Mouse (Mus musculus) brain, embryonic 14.5 days (tissue): ENCODE data around the gene Pigo.

ENCODE experiments used
- CTCF ChIP-seq: fragments of 200-500 bp; IDR thresholded peaks from 2 replicates; pipeline ENCODE4 v1.5.1; 2012; ENCODE audit warnings: inconsistent platforms, mild to moderate bottlenecking, moderate library complexity, borderline replicate concordance; ENCODE audit not compliant: insufficient read depth, insufficient read length; ENCODE audit errors: extremely low read depth
- POLR2A ChIP-seq: fragments of 200-500 bp; IDR thresholded peaks from 2 replicates; pipeline ENCODE4 v1.6.1; 2012; ENCODE audit warnings: mild to moderate bottlenecking, inconsistent platforms, borderline replicate concordance; ENCODE audit not compliant: poor library complexity, insufficient read depth, insufficient read length, severe bottlenecking; ENCODE audit errors: extremely low read depth

DNA sequence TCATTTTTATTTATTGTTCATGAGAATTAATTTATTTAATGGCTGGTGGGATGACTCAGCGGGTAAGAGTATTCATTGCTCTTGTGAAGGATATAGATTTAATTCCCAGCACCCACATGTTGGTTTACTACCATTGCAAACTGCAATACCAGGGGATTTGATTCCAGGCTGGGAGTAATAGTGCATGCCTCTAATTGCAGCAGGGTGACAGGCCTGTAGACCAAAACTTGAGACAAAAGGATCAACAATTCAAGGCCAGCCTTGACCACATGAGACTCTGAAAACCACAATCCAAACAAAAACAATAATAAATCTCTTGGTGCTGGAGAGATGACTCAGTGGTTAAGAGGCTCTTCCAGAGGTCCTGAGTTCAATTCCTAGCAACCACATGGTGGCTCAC, 13.5 kb downstream of the Pigo start:
- TF ChIP-seq CTCF, result no peak
- no peak for TF ChIP-seq POLR2A
